Mouse (Mus musculus) brain, embryonic 14.5 days (tissue): ENCODE measurements around the gene Ctnnbip1.

ENCODE experiments used
- CTCF ChIP-seq: fragments of 200-500 bp; IDR thresholded peaks from 2 replicates; pipeline ENCODE4 v1.5.1; 2012; ENCODE audit warnings: inconsistent platforms, mild to moderate bottlenecking, moderate library complexity, borderline replicate concordance; ENCODE audit not compliant: insufficient read depth, insufficient read length; ENCODE audit errors: extremely low read depth
- POLR2A ChIP-seq: fragments of 200-500 bp; IDR thresholded peaks from 2 replicates; pipeline ENCODE4 v1.6.1; 2012; ENCODE audit warnings: mild to moderate bottlenecking, inconsistent platforms, borderline replicate concordance; ENCODE audit not compliant: poor library complexity, insufficient read depth, insufficient read length, severe bottlenecking; ENCODE audit errors: extremely low read depth

DNA sequence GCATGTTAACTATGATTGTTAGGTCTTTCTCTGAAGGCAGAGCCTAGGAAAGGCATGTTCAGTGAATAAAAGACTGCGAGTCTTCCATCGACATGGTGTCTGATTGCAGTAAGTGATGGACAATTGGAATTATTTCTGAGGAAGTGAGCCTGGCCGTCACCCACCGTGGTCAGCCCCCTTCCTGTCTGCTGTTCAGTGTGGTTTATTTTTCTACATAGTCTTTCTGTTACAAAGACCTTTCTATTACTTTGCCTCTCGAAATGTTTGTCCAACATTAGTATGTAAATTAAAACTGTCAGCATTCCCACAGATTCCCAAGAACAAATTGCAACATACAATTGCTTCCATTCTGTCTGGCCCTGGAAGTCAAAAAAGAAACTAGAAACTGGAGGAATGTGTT is 18.2 kb upstream of the Ctnnbip1 start:
- TF ChIP-seq CTCF, result no peak
- TF ChIP-seq POLR2A, result no peak
